Mouse (Mus musculus): ENCODE measurements around the gene Dmrta2.

Gene Dmrta2

GRCm38 (mm10) chr4:110021956-110022625 is 44.2 kb downstream of the Dmrta2 start:
- peak; percentile 61 for DNase-seq (ENCODE audit: inconsistent ontology term)

GRCm38 (mm10) chr4:110028461-110029188 is 50.8 kb downstream of the Dmrta2 start:
- DNase-seq (ENCODE audit: inconsistent ontology term) = peak; percentile 57

DNA sequence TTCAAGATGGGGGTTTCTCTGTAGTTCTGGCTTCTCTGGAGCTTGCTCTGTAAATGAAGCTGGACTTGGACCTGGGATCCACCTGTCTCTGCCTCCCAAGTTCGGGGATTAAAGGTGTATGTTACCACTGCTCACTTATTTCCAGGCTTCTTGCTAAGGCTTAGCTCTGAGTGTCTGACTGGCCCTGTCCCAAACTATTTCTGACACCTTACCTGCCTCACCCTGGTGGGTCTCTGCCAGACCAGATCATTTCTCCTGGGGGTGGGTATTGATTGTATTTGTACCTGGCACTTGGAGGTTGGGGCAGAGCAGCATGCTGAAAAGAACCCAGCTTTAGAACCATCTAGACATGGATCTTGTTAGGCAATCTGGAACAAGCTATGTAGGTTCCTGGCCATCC is 51.6 kb downstream of the Dmrta2 start:
- DNase-seq (ENCODE audit: inconsistent ontology term) = no peak

Measured in Muller cell, postnatal 12 days (primary cell).